Mouse (Mus musculus) adrenal gland, postnatal 10 days (tissue): Measurements from ENCODE around the gene Add3. TPM values are rescaled to one million over a fixed set of nuclear protein-coding genes. Genes with fewer than 3 reads are reported as not detected.

Experiments
- DNase-seq: peaks from one replicate; pipeline ENCODE4 v3.0.0; 2021; ENCODE audit warnings: mixed read lengths
- total RNA-seq, 2 experiments: library from RNA; stranded (reverse); gene quantifications; 2 replicates each; pipeline ENCODE4 v1.2.3; 2021

The Add3 gene
- total RNA-seq, 2 experiments from 2014 or later, result 77.6 to 89.0 TPM

DNA sequence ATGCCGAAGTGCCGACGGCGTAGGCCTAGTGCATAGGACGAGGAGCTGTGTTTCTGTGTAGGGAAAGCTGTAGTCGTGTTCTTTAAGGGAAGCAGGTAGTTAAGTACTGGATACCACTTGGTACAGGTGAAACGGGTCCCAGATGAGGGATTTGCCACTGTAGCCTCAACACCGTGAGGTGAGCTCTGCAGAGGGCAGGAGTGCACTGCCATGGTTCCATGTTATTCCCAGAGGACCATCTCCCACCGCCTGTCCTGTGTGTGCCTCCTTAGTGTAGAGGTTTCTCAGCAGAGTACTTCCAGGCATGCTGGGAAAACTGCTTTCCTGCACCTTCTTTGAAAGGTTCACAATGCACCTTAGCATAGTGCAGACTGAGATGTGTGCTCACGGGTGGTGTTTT, 26.1 kb downstream of the Add3 start:
- DNase-seq, result no peak

DNA sequence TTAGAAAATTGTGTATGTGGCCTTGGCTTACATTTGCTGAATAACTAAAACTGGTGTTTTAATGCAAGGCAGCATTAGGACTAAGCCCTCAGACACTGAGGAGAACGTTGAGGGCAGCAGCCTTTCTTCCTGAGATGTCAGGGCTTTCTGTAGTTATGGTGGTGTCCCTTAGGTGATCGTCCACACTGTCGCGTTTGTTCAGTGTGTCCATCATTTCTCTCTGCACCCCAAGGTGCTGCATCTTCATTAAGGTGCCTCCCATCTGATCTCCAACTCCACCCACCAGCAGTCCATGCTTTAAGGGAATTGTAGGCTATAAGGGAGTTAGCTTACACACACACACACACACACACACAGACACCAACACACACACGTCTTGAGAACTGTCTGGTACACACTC, 28.3 kb downstream of the Add3 start:
- no peak for DNase-seq

DNA sequence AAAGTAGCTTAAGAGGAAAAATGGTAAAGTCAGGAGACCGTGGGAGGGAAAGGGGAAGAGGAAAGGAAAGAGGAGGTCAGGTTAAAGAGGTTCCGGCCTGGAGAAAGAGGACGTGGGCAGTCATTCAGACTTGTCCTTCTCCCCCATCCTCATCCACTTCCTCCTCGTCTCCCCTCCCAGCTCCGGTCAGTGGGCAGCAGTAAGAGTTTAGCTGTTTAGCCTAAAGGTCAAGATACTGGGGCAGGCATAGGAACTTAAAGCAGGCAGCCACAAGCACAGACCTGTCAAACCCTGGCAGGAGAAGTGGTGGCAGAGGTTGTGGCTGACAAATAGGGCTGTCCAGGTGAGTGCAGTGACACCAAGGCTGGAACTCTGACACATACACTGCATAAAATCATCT, 30.4 kb downstream of the Add3 start:
- DNase-seq, result no peak

DNA sequence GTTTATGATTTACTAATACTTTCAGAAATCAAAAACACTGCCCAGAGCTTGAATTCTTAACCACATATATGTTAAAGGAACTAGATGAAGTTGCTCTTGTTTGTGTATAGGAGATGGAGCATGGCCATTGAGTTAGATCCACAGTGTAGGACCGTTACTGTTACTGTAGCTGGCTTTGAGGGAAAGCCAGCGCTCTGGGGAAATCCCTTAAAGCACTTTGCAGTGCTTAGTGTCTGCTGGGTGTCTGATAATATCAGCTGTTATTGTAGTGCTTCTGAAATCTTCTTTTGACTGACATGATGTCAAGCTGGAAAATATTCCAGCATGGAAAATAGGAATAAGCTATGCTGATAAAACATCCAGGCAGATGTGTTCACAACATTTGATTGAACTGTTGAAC, 33.8 kb downstream of the Add3 start:
- no peak for DNase-seq

DNA sequence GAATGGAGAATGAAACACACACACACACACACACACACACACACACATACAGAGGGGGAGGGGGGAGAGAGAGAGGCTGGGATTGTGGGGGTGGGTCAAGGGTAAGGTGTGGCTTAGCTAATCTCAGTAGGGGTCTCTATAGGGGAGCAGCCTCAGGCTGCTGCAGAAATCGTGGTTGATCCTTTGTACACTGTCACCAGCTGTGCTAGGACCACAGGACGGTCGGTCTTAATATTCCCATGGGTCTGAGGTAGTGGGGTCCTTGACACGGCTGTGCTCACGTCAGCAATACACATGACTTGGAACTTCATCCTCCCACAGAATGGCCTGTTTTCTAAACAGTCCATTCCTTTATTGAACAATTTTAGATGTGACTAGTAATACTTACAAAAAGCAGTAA, 35.3 kb downstream of the Add3 start:
- DNase-seq, result no peak

DNA sequence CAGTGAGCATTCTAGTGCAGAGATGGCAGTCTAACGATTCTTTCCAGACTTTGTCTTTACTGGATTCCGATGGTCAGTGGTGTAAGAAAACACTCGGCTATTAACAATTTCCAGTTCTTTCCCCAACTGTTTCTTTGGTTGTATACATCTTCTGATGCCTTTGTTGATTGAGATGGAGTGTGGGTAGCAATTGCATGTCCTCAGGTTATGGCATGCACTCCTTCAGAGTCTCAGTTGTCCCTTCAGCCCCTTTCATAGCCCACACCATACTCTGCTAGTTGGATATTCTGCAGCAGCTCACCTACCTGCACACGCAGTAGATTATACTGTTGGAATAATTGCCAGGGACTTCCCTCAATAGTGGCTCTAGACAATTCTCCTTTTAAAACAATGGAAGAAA, 36.3 kb downstream of the Add3 start:
- DNase-seq, result no peak

DNA sequence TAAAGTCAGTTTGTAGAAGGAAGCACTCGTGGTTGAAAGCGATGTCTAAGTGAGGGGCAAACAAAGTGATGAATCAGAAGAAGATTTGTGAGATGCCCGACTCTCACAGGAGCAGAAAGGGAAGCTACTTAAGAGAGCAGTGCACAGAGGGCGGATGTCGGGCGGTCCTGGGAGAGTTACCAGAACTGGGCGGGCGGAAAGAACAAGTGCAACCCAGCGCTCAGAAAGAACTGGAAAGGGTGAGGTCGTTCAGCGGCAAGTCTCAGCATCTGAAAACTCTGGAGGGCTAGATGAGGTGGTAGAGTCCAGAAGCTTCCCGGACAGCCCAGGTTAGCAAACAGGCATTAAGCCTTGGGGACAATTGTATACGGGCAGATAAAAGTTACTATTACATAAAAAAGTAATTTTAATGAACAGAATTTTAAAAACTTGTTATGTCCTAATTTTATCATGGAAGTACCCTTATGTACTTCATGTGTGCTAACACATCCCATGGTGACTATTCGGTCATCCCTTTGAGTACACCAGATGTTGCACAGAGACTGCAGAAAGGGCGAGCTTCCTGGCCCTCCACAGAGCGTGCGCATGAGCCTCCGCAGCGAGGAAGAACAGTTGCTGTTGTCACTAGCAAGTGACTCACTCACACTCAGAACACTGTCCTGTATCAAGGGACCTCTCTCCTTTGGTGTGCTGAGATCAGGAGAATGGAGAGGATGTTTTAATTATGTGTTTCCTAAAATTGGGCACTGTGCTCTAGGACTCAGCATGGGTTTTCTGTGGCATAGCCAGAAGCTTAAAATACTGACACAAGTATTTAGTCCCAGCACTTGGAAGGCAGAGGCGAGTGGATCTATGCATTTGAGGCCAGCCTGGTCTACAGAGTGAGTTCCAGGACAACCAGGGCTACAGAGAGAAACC, 38.6 kb downstream of the Add3 start:
- no peak for DNase-seq

DNA sequence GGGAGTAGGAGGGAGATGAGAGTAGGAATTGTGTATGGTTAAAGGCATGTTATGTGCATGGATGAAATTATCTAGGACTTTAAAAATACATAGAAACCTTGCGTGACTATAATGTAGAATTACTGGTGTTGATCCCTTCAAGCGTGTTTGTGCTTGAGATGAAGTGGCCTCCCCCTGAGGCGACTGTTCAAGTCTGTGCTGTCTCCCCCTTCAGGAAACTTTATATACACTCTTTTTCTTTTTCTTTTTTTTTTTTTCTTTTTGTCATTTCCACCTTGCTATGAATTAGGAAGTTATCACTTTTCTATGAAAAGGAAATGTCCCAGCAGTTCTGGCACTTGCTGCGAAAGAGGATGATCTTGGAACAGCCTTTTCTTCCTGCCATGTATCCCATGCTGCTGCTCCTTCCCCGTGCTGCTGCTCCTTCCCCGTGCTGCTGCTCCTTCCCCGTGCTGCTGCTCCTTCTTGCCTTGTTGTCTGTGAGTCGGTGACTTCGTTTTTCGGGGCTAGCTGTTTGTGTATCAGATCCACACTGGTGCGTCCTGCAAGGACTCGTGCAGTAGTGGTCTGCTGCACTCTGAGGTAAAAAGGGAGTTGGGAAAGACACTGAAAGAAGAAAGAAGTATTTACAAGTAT, 40.0 kb downstream of the Add3 start:
- no peak for DNase-seq

DNA sequence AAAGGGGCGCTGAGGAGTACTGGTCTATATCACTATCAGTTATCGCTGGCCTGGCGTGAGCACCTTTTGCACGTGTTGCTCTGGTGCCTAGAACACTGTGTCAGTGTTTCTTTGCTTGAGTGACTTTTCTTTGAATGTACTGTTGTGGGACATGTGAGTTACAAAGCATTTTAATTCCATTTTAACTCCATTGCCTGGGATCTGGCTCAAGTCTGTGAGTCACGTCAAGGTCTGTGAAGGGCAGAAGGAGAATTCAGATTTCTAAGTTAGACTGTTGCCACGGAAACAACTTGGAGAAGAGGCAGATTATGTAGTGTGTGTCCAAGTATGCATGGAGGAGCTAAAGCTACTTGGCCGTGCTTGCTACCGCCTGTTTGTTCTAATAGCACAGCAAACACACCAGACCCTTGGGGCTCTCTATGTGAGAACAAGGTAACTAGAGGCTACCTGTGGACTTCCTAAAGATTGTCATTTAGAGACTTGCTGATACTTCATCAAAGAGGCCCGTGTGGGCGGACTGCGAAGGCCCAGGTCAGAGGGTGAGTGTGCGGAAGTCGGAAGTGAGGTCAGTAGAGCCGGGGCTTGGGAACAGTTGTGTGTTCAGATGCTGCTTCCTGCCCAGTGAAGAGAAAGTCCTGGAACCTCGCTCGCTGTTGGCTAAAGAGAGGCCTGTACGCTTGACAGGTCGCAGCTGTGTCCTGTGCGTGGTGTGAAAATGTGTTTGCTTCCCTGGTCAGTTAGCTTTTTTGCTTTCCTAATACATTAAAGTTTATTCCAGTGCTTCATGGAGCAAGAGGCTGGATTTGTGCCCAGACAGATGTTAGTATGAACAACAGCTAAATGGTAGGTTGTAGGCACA, 41.0 kb downstream of the Add3 start:
- peak; percentile 62 for DNase-seq

DNA sequence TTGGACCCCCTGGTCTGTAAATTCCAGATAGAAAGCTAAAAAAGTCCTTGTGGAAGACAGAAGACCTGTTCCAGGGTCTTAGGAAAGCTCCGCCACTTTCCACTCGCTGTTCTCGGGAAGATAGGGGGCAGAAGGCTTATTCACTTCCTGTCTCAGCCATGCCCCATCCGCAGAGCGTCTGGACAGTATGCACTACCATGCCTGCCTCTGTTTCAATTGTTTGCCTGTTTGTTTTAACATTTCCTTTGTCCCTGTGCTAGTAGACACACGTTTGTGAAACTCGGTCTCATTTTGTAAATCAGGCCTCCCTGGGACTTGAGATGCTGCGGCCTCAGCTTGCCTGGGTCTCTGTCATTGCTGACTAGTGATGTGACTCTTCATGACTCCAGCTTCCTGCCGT, 43.4 kb downstream of the Add3 start:
- no peak for DNase-seq

DNA sequence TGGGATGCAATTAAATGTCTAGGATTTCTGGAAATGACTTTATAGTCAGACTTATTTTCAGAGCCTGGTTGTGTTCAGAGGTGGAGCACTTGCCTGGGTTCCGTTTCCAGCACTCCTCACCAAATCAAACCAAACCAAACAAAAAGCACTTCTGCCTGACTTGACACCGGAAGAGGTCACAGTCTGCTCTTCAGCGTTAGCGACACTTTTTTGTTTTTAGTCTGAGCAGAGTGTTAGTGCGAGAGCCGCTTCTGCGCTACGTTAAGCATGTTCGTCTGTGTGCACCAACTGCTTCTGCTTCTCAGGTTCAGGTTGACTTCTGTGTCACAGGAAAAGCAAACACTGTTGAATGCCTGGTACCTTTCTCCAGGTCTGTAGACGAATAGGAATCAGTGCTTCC, 44.0 kb downstream of the Add3 start:
- DNase-seq, result no peak

DNA sequence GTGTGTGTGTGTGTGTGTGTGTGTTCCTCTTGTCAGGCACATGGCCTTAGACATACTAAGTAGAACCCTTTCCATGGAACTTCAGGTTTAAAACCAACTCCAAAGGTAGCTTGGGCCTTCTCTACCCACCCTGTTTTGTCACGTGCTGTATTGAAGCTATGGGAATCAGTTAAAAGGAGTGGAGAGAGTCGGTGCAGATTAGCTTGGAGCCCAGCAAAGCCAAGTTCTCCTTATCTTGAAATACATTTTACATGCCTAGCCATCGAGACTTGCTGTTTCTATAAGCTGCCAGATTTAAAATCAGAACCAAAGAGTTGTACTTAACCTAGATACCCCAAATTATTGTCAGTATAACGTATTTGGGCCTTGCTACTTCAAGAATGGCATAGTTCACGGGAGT, 44.7 kb downstream of the Add3 start:
- no peak for DNase-seq

DNA sequence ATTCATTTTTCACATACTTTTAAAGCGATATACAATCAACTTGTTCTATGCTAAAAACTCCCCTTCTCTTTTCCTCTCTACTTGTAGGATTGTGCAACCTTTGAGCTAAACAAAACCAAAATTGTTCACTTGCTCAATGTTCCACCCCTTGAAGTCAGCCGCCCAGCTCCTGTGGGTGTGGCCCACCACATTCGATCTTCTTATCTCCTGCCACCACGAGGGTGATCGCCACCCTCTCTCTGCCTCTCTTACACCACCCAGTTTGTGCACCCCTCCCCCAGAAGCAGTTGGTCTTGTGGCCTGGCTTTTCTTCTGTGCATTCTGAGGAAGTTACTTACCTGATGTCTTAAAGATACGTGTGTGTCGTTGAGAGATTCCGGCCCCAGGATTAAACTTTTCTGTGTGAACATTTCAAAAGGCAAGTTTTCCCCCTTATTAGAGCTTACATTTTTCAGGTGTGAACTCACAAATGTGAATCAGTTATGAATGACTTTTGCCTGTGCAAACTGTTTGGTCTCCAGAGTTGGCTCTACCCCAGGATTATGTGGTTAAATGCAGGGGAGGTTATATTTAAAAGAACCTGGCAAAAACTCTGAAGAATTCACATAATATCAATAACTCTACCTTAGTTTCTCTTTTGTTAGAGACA, 45.4 kb downstream of the Add3 start:
- no peak for DNase-seq

DNA sequence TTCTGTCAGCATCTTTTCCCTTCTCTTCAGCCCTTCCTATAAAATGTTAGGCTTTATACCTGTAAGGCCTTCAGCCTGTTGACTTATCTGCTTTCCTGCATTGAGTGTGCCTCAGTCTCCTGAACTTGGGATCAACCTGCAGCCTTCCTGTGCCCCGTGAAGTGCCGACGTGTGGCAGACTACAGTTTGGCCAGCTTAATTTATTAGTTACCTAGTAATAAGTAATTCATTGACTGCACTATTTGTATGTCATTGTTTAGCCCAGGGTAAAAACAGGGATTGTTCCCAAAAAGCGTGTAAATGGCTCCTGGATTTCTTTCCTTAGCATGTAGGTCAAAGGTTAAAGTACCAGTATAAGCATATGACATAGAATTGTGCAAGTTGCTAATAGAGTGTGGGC, 46.2 kb downstream of the Add3 start:
- DNase-seq, result no peak

DNA sequence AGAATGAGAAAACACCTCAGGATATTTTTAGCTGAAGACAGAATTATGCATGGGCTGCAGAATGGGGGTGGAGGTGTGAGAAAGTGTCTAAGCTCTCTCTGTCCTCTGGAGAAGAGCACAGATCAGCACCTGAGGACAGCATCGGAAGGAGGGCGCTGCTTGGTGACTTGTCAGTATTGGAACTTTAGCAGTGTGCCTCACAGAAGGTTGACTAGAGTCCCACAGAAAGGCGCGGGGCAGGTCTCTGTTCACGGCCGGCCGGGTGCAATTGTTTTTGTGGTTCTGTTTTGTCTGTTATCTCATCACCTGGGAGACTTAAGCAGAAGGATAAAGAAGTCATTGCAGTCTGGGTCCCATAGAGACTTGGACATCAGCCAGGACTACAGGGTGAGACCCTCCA, 47.3 kb downstream of the Add3 start:
- no peak for DNase-seq

DNA sequence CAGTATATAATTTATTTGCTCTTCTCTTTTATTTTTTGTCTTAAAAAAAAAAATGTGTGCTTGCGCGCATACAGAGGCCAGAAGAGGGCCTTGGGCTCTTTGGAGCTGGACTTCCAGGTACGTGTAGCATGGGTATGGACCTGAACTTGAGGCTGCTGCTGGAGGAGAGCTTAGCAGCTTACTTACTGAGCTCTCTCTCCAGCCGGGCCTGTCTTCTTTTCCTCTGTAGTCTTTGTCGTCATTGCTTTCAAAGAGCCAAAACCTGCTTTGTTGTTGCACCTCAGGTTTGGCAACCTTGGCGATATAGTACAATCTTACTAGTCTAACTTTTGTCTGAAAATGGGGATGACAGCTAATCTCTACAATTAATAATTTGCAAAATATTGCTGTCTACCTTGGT, 47.9 kb downstream of the Add3 start:
- no peak for DNase-seq

DNA sequence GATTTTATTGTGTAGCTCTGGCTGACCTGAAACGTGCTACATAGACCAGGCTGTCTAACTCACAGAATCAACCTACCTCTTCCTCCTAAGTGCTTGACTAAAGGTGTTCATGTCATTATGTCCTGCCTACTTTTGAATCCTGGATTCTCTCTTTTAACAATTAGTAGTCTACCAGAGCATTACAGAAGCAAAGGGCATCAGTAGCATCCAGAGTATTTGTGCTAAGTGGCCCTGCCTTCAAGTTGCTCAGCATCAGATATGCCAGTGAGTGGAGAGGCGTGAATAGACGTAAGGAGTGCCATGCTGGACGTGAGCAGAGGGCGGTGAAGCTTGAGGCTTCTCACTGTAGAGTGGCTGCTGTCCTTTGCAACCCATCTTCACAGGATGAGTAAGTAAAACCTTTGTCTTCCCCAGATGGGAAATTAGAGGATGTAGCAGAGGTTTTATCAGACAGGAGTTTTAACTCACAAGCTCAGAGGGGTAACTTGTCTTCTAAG, 48.5 kb downstream of the Add3 start:
- DNase-seq, result no peak

DNA sequence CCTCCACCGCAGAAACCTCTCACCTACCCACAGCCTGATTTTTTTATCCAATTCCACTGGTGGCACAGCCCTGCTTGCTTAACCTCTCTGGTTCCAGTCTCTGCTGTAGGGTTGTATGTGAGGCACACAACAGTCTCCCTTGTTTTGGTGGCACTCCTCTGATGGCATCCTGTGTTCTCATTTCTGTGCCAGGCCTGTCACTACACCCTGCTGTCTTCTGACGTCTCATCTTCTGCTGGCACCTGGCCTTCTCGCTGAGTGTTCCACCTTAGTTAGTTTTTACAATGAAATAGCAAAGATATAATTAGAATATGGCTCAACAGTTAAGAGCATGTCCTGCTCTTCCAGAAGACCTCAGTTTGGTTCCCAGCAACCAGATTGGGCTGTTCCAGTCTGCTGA, 49.5 kb downstream of the Add3 start:
- no peak for DNase-seq

DNA sequence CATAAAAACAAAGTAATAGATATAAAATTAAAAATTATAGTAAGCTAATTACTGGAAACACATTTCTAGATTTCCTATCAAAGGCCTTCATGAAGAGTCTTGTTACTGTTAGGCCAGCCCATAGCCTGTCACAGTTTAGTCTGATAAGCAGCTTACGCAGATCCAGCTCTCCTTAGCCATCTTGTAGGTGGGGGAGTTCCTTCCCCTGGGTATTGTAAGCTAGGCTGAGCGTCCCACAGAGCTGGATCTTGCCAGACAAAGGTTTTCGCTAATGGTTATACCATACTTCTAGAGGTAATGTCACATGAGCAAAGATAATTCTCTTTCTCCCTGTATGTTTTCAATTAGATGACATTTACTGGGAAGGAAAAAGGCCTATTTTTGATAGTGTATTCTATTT, 50.0 kb downstream of the Add3 start:
- DNase-seq, result no peak

DNA sequence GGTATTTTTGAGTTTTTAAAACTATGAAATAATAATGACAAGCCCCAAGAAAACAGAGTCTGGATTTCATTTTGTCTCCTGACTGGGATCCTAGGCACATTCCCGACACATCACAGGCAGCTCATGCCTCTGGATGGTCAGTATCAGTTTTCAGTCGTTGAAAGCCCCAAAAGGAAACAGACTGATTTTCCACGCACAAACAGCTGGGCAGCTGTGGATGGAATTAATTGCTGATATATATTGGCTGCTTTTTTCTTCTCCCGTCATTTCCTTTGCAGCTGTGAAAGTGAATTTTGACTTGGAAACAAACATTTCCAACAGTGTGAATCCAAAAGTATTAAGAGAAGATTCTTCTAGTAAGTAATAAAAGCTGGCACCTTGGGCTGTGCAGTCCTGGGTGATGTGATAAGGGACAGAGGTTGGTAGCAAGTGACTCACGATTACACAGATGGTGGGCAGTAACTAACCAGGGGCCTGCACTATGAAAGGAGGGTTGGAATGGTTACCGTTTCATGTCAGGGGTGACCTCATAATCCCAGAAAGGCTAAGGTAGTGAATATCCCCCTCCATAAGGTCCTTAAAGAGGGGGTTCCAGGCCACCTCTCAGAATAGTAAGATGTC, 51.7 kb downstream of the Add3 start:
- DNase-seq, result no peak

DNA sequence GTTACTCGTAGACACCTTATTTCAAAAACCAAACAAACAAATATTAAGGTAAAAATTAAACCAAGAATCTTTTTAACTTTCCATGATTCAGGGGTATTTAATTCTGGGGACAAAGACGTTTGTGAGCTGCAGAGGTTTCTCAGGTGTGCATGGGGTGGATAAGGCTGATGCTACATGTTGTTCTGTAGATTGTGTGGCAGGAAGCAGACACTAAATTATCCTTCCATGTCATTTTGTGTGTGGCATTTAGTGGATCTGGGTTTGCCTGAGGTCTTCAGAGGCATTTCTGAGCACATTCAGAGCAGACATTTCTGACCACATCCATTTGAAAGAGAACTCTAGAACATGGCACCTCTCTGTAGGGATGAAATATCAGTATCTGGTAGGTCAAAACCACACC, 52.9 kb downstream of the Add3 start:
- no peak for DNase-seq
